Mouse (Mus musculus) embryonic facial prominence, embryonic 14.5 days (tissue): ENCODE results near the gene Slc41a3. TPM values are rescaled to one million over a fixed set of nuclear protein-coding genes. Genes with fewer than 3 reads are reported as not detected.

Experiments
- ATAC-seq: fragments of 200-750 bp; cut with Nextera tagmentation; 2 replicates; pipeline ENCODE4 v1.8.0; 2017; ENCODE audit warnings: low read depth, moderate number of reproducible peaks, moderate TSS enrichment
- DNase-seq: peaks from one replicate; pipeline ENCODE4 v3.0.0-alpha.2; 2015; ENCODE audit warnings: low spot score
- H3K27ac ChIP-seq: fragments of 300-500 bp; sonication (generic); replicated peaks from 2 replicates; pipeline ENCODE4 v1.5.1; 2014; ENCODE audit warnings: low read depth, mild to moderate bottlenecking, low read length, moderate library complexity
- H3K27me3 ChIP-seq: fragments of 300-500 bp; sonication (generic); replicated peaks from 2 replicates; pipeline ENCODE4 v1.6.1; 2014; ENCODE audit warnings: low read length; ENCODE audit not compliant: control insufficient read depth, insufficient read depth
- H3K36me3 ChIP-seq: fragments of 300-500 bp; sonication (generic); 2 replicates; pipeline ENCODE4 v1.6.1; 2014; ENCODE audit warnings: low read length, mixed read lengths; ENCODE audit not compliant: control insufficient read depth, insufficient read depth
- H3K4me1 ChIP-seq: fragments of 300-500 bp; sonication (generic); 2 replicates; pipeline ENCODE4 v1.6.1; 2014; ENCODE audit warnings: antibody characterized with exemption, low read length; ENCODE audit not compliant: control insufficient read depth, insufficient read depth
- H3K4me2 ChIP-seq: fragments of 300-500 bp; sonication (generic); 2 replicates; pipeline ENCODE4 v1.6.1; 2014; ENCODE audit warnings: low read depth, mild to moderate bottlenecking, low read length, moderate library complexity, mixed read lengths
- H3K4me3 ChIP-seq: fragments of 300-500 bp; sonication (generic); 2 replicates; pipeline ENCODE4 v1.5.1; 2014; ENCODE audit warnings: low read depth, mild to moderate bottlenecking, low read length
- H3K9ac ChIP-seq: fragments of 300-500 bp; sonication (generic); 2 replicates; pipeline ENCODE4 v1.6.1; 2014; ENCODE audit warnings: low read depth, mild to moderate bottlenecking, low read length, moderate library complexity, mixed read lengths
- H3K9me3 ChIP-seq: fragments of 300-500 bp; sonication (generic); 2 replicates; pipeline ENCODE4 v1.6.1; 2016; ENCODE audit warnings: low read length; ENCODE audit not compliant: control insufficient read depth
- WGBS: fragments of 180-500 bp; shearing (Covaris S2); extraction: QIAGEN DNeasy Blood & Tissue Kit; methylation state at CpG from one replicate; pipeline ENCODE4 v1.1.7; 2014; 5-methylcytosine and 5-hydroxymethylcytosine counted together
- microRNA-seq: library from miRNA; unstranded; fragments of <30 nt; microRNA quantifications from one replicate; pipeline ENCODE4, GENCODE M21; 2016; ENCODE audit warnings: borderline number of aligned reads
- polyA plus RNA-seq: library from polyadenylated mRNA; unstranded; fragments of >200 nt; fragmentation: Nextera tagmentation; extraction: Ambion mirVana; gene quantifications from 2 replicates; pipeline ENCODE4 v1.2.1, GENCODE M21; 2014

Slc41a3 gene
- polyA plus RNA-seq, 1 experiment from 2014 or later, result 5.4 TPM

DNA sequence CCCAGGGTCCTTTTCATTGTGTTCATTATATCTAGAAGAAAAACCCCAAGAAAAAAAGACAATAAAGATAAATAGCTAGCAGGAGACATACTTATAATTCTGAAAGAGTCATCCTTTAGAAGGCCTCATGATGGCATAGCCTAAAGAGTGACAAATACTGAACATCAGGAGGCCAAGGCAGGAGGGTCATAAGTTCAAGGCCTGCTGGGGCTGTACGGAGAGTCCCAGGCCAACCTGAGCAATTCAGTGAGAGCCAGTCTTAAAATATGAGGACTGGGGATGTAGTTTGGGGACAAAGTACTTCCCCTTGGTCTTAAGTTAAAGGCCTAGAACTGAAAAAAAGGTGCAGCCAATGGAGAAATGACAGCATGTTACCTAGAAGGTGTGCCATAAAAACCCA is 82.3 kb downstream of the Slc41a3 start:
- Histone ChIP-seq H3K4me2 (no peak overlapping the region), H3K9ac (no peak overlapping the region), H3K4me3 (no peak overlapping the region), H3K4me1 (peaks cover 11% of the 10 kb centered on the region; the same call in 1 of the 2 replicates), H3K9me3 (no peaks in the 10 kb centered on the region), H3K27ac (no peak overlapping the region), H3K36me3 (peaks cover 48% of the 10 kb centered on the region), H3K27me3 (no peaks in the 10 kb centered on the region)
- 66% methylated on average over 1 of the region's 1 CpGs for WGBS
- ATAC-seq (no peak), DNase-seq (no peak)

DNA sequence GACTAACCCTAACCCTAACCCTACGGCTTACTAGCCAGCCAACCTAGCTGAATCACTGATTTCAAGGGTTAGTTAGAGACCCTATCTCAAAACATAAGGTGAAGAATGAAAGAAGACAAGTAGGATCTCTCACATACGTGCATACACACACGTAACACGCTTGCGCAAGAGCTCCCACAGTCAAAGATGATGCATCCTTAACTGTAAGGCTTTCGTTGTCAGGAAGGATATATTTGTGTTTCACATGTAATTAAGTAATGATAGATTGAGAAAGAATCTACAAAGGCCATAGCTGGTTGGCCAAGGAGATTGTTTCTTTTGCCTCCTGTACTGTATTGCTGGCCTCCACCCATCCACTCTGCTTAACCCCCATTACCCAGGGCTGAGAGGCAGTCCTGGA is 83.5 kb downstream of the Slc41a3 start:
- DNase-seq, result no peak
- no peak for ATAC-seq
- no peak overlapping the region for H3K27ac ChIP-seq
- H3K4me2 ChIP-seq, result no peak overlapping the region
- no peak overlapping the region for H3K4me3 ChIP-seq
- WGBS, result 95% methylated on average over 6 of the region's 6 CpGs
- H3K9me3 ChIP-seq, result no peaks in the 10 kb centered on the region
- no peak overlapping the region for H3K9ac ChIP-seq
- peaks cover 11% of the 10 kb centered on the region; the same call in 1 of the 2 replicates for H3K4me1 ChIP-seq
- H3K27me3 ChIP-seq, result no peaks in the 10 kb centered on the region
- peaks cover 60% of the 10 kb centered on the region for H3K36me3 ChIP-seq

DNA sequence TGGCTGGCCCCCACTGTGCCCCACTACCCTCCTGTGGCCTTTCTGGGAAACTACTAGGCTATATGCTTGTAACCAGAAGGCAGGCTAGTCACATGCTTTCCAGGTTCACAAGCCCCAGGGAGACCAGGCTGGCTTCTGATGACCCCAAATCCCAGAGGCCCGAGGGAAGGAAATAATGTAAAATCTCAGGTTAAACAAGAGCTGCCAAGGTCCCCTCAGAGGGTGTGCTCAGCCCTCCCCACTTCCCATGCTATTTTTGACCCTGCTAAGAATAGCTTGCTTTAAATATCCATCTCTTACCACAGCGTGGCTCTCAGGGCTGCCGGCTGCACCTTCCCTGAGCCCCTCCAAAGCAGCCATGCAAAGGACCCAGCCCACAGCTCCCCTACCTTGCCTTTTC is 84.2 kb downstream of the Slc41a3 start:
- Histone ChIP-seq H3K27me3 (no peaks in the 10 kb centered on the region), H3K27ac (no peak overlapping the region), H3K4me2 (no peak overlapping the region), H3K4me1 (peaks cover 11% of the 10 kb centered on the region; the same call in 1 of the 2 replicates), H3K9ac (no peak overlapping the region), H3K4me3 (no peak overlapping the region), H3K36me3 (peaks cover 62% of the 10 kb centered on the region), H3K9me3 (no peaks in the 10 kb centered on the region)
- DNase-seq (peak; percentile 29), ATAC-seq (peak; percentile 44)
- WGBS, result 40% methylated on average over 3 of the region's 3 CpGs

DNA sequence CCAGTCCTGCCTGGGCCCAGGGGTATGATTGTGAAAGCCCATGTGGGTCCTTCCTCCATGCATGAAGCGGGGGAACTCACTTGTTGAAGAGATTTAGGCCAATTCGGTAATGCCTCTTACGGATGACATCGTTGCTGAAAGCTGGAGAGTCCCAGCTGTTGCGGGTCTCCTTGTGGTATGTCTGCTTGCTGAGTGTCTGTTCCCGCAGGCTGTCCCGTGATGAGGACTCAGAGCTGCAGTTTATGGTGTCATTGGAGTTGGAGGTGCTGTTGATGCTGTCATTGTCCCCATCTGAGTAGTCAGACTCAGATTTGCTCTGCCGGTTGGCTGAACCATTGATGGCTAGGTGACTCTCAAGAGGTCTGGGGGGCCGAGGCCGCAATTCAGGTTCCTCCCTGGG is 85.0 kb downstream of the Slc41a3 start:
- Histone ChIP-seq H3K4me1 (peaks cover 11% of the 10 kb centered on the region; the same call in 1 of the 2 replicates), H3K27me3 (no peaks in the 10 kb centered on the region), H3K4me3 (no peak overlapping the region), H3K4me2 (no peak overlapping the region), H3K9me3 (no peaks in the 10 kb centered on the region), H3K36me3 (peaks cover 70% of the 10 kb centered on the region), H3K27ac (no peak overlapping the region), H3K9ac (no peak overlapping the region)
- no peak for ATAC-seq
- DNase-seq, result no peak
- 93% methylated on average over 10 of the region's 10 CpGs for WGBS

DNA sequence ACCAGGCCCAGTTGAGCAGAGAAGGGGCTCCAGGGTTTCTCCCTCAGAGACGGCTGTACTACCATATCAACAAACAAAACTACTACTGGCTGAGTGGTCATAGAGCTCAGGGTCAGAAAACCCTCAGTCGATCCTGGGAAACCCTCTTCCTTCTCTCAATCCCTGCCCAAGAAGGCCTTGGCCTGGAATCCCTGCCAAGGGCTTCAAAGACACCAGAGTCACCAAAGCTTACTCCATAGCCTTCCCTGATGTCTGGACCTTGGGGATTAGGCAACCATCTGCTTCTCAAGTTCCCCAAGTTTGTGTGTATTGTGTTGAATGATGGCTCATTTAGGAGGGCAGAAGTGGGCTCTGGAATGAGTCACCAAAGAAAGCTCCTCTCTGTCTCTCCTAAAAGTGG is 87.4 kb downstream of the Slc41a3 start:
- WGBS, result 56% methylated on average over 2 of the region's 2 CpGs
- Histone ChIP-seq H3K9me3 (no peaks in the 10 kb centered on the region), H3K36me3 (peaks cover 71% of the 10 kb centered on the region)

DNA sequence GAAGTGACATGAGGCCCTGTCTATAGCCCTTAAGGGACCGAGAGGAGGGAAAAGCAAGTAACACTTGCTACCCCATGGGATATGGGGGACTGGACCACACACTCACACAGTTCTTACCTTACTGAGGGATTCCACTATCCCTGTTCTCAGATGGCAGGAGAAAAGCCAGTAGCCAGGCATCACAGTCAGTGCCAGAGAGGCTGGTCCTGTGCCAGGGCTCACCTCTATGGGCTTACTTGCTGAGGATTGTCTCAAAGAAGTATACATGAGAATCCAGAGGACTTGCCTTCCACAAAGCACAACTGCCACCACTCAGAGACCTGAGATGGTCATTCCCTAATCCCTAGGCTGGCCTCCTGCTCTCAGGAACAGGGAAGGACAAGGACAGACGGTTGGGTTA is 87.9 kb downstream of the Slc41a3 start:
- no peak for ATAC-seq
- no peaks in the 10 kb centered on the region for H3K27me3 ChIP-seq

More for the DNA sequence above, 87.4 kb downstream of the Slc41a3 start:
- H3K4me2 ChIP-seq, result no peak overlapping the region
- no peak overlapping the region for H3K27ac ChIP-seq
- no peaks in the 10 kb centered on the region for H3K27me3 ChIP-seq
- ATAC-seq, result no peak
- no peak overlapping the region for H3K9ac ChIP-seq
- no peak overlapping the region for H3K4me3 ChIP-seq
- no peaks in the 10 kb centered on the region for H3K4me1 ChIP-seq
- DNase-seq, result no peak

DNA sequence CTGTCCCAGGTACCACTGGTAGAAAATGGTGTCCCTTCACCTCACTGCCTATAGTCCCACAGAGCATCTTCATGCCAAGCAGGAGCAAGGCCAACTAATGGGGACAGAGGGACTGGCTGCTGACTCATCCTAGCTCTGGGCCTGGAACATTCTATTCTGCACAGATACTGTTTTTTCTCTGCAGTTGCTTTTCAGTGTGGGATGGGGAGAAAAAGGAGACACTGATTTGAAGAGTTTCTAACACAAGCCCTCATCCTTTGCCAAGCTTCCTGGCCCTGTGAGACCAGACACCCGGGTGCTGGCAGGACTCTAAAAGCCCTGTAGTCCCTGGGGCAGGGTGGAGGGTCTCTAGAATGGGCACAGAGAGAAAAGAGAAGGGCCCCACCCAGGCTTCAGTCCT is 91.2 kb downstream of the Slc41a3 start:
- Histone ChIP-seq H3K4me2 (no peak overlapping the region), H3K4me3 (no peak overlapping the region), H3K9ac (no peak overlapping the region), H3K27ac (no peak overlapping the region), H3K36me3 (peaks cover 35% of the 10 kb centered on the region), H3K9me3 (no peaks in the 10 kb centered on the region), H3K27me3 (no peaks in the 10 kb centered on the region), H3K4me1 (peaks cover 11% of the 10 kb centered on the region; the same call in 1 of the 2 replicates)
- no peak for ATAC-seq
- no peak for DNase-seq
- WGBS, result 80% methylated on average over 1 of the region's 1 CpGs

More for the DNA sequence above, 87.9 kb downstream of the Slc41a3 start:
- no peak for DNase-seq
- no peak overlapping the region for H3K27ac ChIP-seq
- no peak overlapping the region for H3K9ac ChIP-seq
- no peaks in the 10 kb centered on the region for H3K4me1 ChIP-seq
- H3K4me2 ChIP-seq, result no peak overlapping the region
- H3K36me3 ChIP-seq, result peaks cover 67% of the 10 kb centered on the region
- H3K9me3 ChIP-seq, result no peaks in the 10 kb centered on the region
- H3K4me3 ChIP-seq, result no peak overlapping the region
- 68% methylated on average over 2 of the region's 2 CpGs for WGBS

Small RNA genes lying within 50 kb of the gene (microRNA-seq; reads per million reads assigned to microRNA genes)
- not detected for gene Gm24816

Other genes starting within 250 kb of the Slc41a3 start
- gene Zxdc, start 235.2 kb upstream of the Slc41a3 start, polyA plus RNA-seq, result 11.9 and 12.9 TPM in 2 replicates
- gene Cfap100, start 175.9 kb upstream of the Slc41a3 start, polyA plus RNA-seq, result 0.62 and 0.65 TPM in 2 replicates
- gene Klf15, start 142.1 kb upstream of the Slc41a3 start, polyA plus RNA-seq, result 7.0 and 8.4 TPM in 2 replicates
- 1.8 and 2.2 TPM in 2 replicates for gene Aldh1l1, start 118.3 kb upstream of the Slc41a3 start, polyA plus RNA-seq